In genomic region chr4:62506798-62507197, GRCm38 (mm10) we compare ENCODE assay signal across 9 mouse cellular contexts. TPM values are rescaled to one million over a fixed set of nuclear protein-coding genes. Genes with fewer than 3 reads are reported as not detected.
DNase-seq lines count a peak whose midpoint lies in the region; ATAC-seq lines count a peak whose summit lies in the region.
"Had no signal": no experiment of that assay in that cellular context is flagged by ENCODE, and none has a peak within 500 bp of the region (broad histone marks: within the 10 kb centered on the region; RNA-seq: fewer than 3 reads in every experiment).

No protein-coding gene starts in this region.

- no peak overlapping the region for H3K4me2 ChIP-seq in midbrain, embryonic 14.5 days (ENCODE audit: low read length)

- H3K36me3 ChIP-seq in midbrain, embryonic 14.5 days (ENCODE audit: control insufficient read depth, insufficient read depth, low read length) = peaks cover 42% of the 10 kb centered on the region
- peaks cover 46% of the 10 kb centered on the region for H3K36me3 ChIP-seq in midbrain, embryonic 10.5 days

- no peaks in the 10 kb centered on the region for H3K9me3 ChIP-seq in midbrain, embryonic 14.5 days (ENCODE audit: control insufficient read depth, low read length)
- H3K9me3 ChIP-seq in midbrain, embryonic 10.5 days (replicated peaks) = no peaks in the 10 kb centered on the region
- H3K9me3 ChIP-seq: megakaryocyte, embryonic 14.5 days had no signal

- peak; percentile 57 for DNase-seq in adrenal gland, postnatal 10 days
- DNase-seq in adrenal gland, postnatal 25 days = no peak
- DNase-seq in midbrain, embryonic 14.5 days = peak; percentile 26
- DNase-seq in midbrain, embryonic 10.5 days (ENCODE audit: low spot score) = no peak
- DNase-seq in induced T-regulatory cell, adult 2 months (ENCODE audit: low read depth) = peak; percentile 64
- peak; percentile 69 for DNase-seq in naive thymus-derived CD4-positive, alpha-beta T cell, adult 2 months (ENCODE audit: low read depth)
- no peak for DNase-seq in right cerebral cortex, adult 2 months (ENCODE audit: low spot score in 2 of 2)
- DNase-seq in left cerebral cortex, postnatal 36 days (ENCODE audit: low spot score in 2 of 2) = no peak

- no peak overlapping the region for H3K9ac ChIP-seq in midbrain, embryonic 14.5 days (replicated peaks; ENCODE audit: low read length)

- ATAC-seq in midbrain, embryonic 14.5 days (ENCODE audit: low FRiP score, low TSS enrichment) = no peak

- no peaks in the 10 kb centered on the region for H3K4me1 ChIP-seq in midbrain, embryonic 14.5 days (ENCODE audit: control insufficient read depth, insufficient read depth, low read length)
- H3K4me1 ChIP-seq in midbrain, embryonic 10.5 days = peaks cover 5% of the 10 kb centered on the region

- WGBS in midbrain, embryonic 14.5 days = 72% methylated on average over 2 of the region's 2 CpGs
- 70% methylated on average over 2 of the region's 2 CpGs for WGBS in midbrain, embryonic 10.5 days

- intact Hi-C loops in left cerebral cortex, postnatal 36 days (cut with DNase I) = no loop called here

- no peaks in the 10 kb centered on the region for H3K27me3 ChIP-seq in midbrain, embryonic 14.5 days (ENCODE audit: control insufficient read depth, insufficient read depth, low read length)
- no peaks in the 10 kb centered on the region for H3K27me3 ChIP-seq in midbrain, embryonic 10.5 days (ENCODE audit: low read depth, poor library complexity, severe bottlenecking)
- H3K27me3 ChIP-seq: megakaryocyte, embryonic 14.5 days had no signal

- H3K27ac ChIP-seq in midbrain, embryonic 14.5 days (replicated peaks; ENCODE audit: low read depth, low read length) = no peak overlapping the region
- no peak overlapping the region for H3K27ac ChIP-seq in midbrain, embryonic 10.5 days (replicated peaks)

- H3K4me3 ChIP-seq in midbrain, embryonic 14.5 days (replicated peaks; ENCODE audit: low read depth, low read length) = no peak overlapping the region
- no peak overlapping the region for H3K4me3 ChIP-seq in midbrain, embryonic 10.5 days
- H3K4me3 ChIP-seq: megakaryocyte, embryonic 14.5 days had no signal

RNA-seq across cellular contexts. Expression of gene Hdhd3, which starts 3.5 kb away (rescaled TPM):
- total RNA-seq in adrenal gland, postnatal 10 days (2021) = 10 to 100 TPM; 16.7 to 19.5 TPM
- total RNA-seq in adrenal gland, postnatal 25 days (2021) = 10.2 and 14.6 TPM in 2 replicates
- 12.8 and 14.1 TPM in 2 replicates for polyA plus RNA-seq in midbrain, embryonic 14.5 days (2014; fragmentation: Nextera tagmentation; extraction: Ambion mirVana)
- 10.9 and 13.3 TPM in 2 replicates for polyA plus RNA-seq in midbrain, embryonic 10.5 days (2016; fragmentation: Nextera tagmentation; extraction: Ambion mirVana)
- total RNA-seq in left cerebral cortex, postnatal 36 days (2021) = 10 to 100 TPM in 1 of 2 experiments, 1 to 10 TPM in 1; 9.8 to 10.4 TPM

RNA-seq across cellular contexts. Expression of gene Alad, which starts 12.9 kb away (rescaled TPM):
- total RNA-seq in adrenal gland, postnatal 10 days (2021) = 100 to 1,000 TPM; 110 to 122 TPM
- total RNA-seq in adrenal gland, postnatal 25 days (2021) = 78.1 and 97.7 TPM in 2 replicates
- 69.3 and 78.8 TPM in 2 replicates for polyA plus RNA-seq in midbrain, embryonic 14.5 days (2014; fragmentation: Nextera tagmentation; extraction: Ambion mirVana)
- polyA plus RNA-seq in midbrain, embryonic 10.5 days (2016; fragmentation: Nextera tagmentation; extraction: Ambion mirVana) = 120 and 123 TPM in 2 replicates
- total RNA-seq in left cerebral cortex, postnatal 36 days (2021) = 10 to 100 TPM; 28.0 to 28.4 TPM

RNA-seq across cellular contexts. Expression of gene Pole3, which starts 18.1 kb away (rescaled TPM):
- 10 to 100 TPM; 40.3 to 46.7 TPM for total RNA-seq in adrenal gland, postnatal 10 days (2021)
- 49.0 and 52.2 TPM in 2 replicates for total RNA-seq in adrenal gland, postnatal 25 days (2021)
- 50.9 and 63.5 TPM in 2 replicates for polyA plus RNA-seq in midbrain, embryonic 14.5 days (2014; fragmentation: Nextera tagmentation; extraction: Ambion mirVana)
- polyA plus RNA-seq in midbrain, embryonic 10.5 days (2016; fragmentation: Nextera tagmentation; extraction: Ambion mirVana) = 140 and 142 TPM in 2 replicates
- 10 to 100 TPM; 22.5 to 23.1 TPM for total RNA-seq in left cerebral cortex, postnatal 36 days (2021)

RNA-seq across cellular contexts. Expression of gene 4933430I17Rik, which starts 18.4 kb away (rescaled TPM):
- total RNA-seq in adrenal gland, postnatal 10 days (2021) = under 1 TPM; 0.42 to 0.58 TPM
- total RNA-seq in adrenal gland, postnatal 25 days (2021) = 0.64 TPM in 1 of 2 replicates, not detected in the other
- polyA plus RNA-seq in midbrain, embryonic 14.5 days (2014; fragmentation: Nextera tagmentation; extraction: Ambion mirVana) = 0.78 and 1.6 TPM in 2 replicates
- polyA plus RNA-seq in midbrain, embryonic 10.5 days (2016; fragmentation: Nextera tagmentation; extraction: Ambion mirVana) = 1.5 and 1.7 TPM in 2 replicates
- total RNA-seq in left cerebral cortex, postnatal 36 days (2021) = under 1 TPM; 0.29 to 0.47 TPM

RNA-seq across cellular contexts. Expression of gene Bspry, which starts 26.9 kb away (rescaled TPM):
- 1 to 10 TPM in 1 of 2 experiments, under 1 TPM in 1; 0.93 to 1.1 TPM for total RNA-seq in adrenal gland, postnatal 10 days (2021)
- total RNA-seq in adrenal gland, postnatal 25 days (2021) = 2.4 and 3.5 TPM in 2 replicates
- polyA plus RNA-seq in midbrain, embryonic 14.5 days (2014; fragmentation: Nextera tagmentation; extraction: Ambion mirVana) = 0.32 and 0.43 TPM in 2 replicates
- polyA plus RNA-seq in midbrain, embryonic 10.5 days (2016; fragmentation: Nextera tagmentation; extraction: Ambion mirVana) = 0.47 and 0.57 TPM in 2 replicates
- under 1 TPM; 0.27 to 0.54 TPM for total RNA-seq in left cerebral cortex, postnatal 36 days (2021)

Comparison
In these comparisons a context has a peak if more than half of its experiments do, and no peak if none do; other contexts are left out.
1. DNase-seq: peak in adrenal gland, postnatal 10 days (single experiment), midbrain, embryonic 14.5 days (single experiment), induced T-regulatory cell, adult 2 months (single experiment) and naive thymus-derived CD4-positive, alpha-beta T cell, adult 2 months (single experiment); none in adrenal gland, postnatal 25 days (single experiment), midbrain, embryonic 10.5 days (single experiment), right cerebral cortex, adult 2 months (0 of 2) and left cerebral cortex, postnatal 36 days (0 of 2).